Mouse (Mus musculus) forebrain, postnatal 0 days (tissue): ENCODE data around the gene Olfr616. TPM values are rescaled to one million over a fixed set of nuclear protein-coding genes. Genes with fewer than 3 reads are reported as not detected.

Experiments
- ATAC-seq: fragments of 200-750 bp; cut with Nextera tagmentation; 2 replicates; pipeline ENCODE4 v1.8.0; 2017; ENCODE audit warnings: mild to moderate bottlenecking, moderate library complexity
- DNase-seq: peaks from one replicate; pipeline ENCODE4 v3.0.0-alpha.2; 2015
- H3K27ac ChIP-seq: fragments of 300-500 bp; sonication (generic); 2 replicates; pipeline ENCODE4 v1.5.1; 2014; ENCODE audit warnings: low read depth, mild to moderate bottlenecking, antibody characterized with exemption, low read length, moderate library complexity, mixed read lengths
- H3K27me3 ChIP-seq: fragments of 300-500 bp; sonication (generic); 2 replicates; pipeline ENCODE4 v1.6.1; 2014; ENCODE audit warnings: mild to moderate bottlenecking, low read length, mixed read lengths; ENCODE audit not compliant: insufficient read depth
- H3K36me3 ChIP-seq: fragments of 300-500 bp; sonication (generic); 2 replicates; pipeline ENCODE4 v1.6.1; 2014; ENCODE audit warnings: mild to moderate bottlenecking, moderate library complexity; ENCODE audit not compliant: insufficient read depth
- H3K4me1 ChIP-seq: fragments of 300-500 bp; sonication (generic); 2 replicates; pipeline ENCODE4 v1.6.1; 2014; ENCODE audit warnings: antibody characterized with exemption; ENCODE audit not compliant: insufficient read depth
- H3K4me2 ChIP-seq: fragments of 300-500 bp; sonication (generic); 2 replicates; pipeline ENCODE4 v1.6.1; 2014; ENCODE audit warnings: low read depth, mild to moderate bottlenecking, moderate library complexity
- H3K4me3 ChIP-seq: fragments of 300-500 bp; sonication (generic); 2 replicates; pipeline ENCODE4 v1.5.1; 2014; ENCODE audit warnings: low read depth, low read length, mixed read lengths
- H3K9ac ChIP-seq: fragments of 300-500 bp; sonication (generic); 2 replicates; pipeline ENCODE4 v1.6.1; 2014; ENCODE audit warnings: mild to moderate bottlenecking
- H3K9me3 ChIP-seq: fragments of 300-500 bp; sonication (generic); 2 replicates; pipeline ENCODE4 v1.6.1; 2016; ENCODE audit warnings: low read length
- CTCF ChIP-seq: sonication (generic); IDR thresholded peaks from 2 replicates; pipeline ENCODE4 v1.5.1; 2016; ENCODE audit warnings: antibody characterized with exemption, control low read depth, low read depth
- WGBS: fragments of 180-500 bp; shearing (Covaris S2); extraction: QIAGEN DNeasy Blood & Tissue Kit; methylation state at CpG from one replicate; pipeline ENCODE4 v1.1.7; 2014; 5-methylcytosine and 5-hydroxymethylcytosine counted together
- polyA plus RNA-seq: library from polyadenylated mRNA; unstranded; fragments of >200 nt; fragmentation: Nextera tagmentation; extraction: Ambion mirVana; gene quantifications from 2 replicates; pipeline ENCODE4 v1.2.1, GENCODE M21; 2015
- total RNA-seq: library from RNA; depleted of rRNA; stranded (reverse); fragments of >200 nt; gene quantifications from 2 replicates; pipeline ENCODE4 v1.2.3, GENCODE M21; 2014; rRNA removed

The Olfr616 gene
- total RNA-seq (not detected in 2 replicates), polyA plus RNA-seq (not detected in 2 replicates)

- Histone ChIP-seq H3K4me3 (no peak within 1 kb of the TSS), H3K4me2 (no peak within 1 kb of the TSS), H3K4me1 (no peaks in the 10 kb centered on the region), H3K9ac (no peak within 1 kb of the TSS), H3K9me3 (no peaks in the 10 kb centered on the region), H3K36me3 (no peaks in the 10 kb centered on the region), H3K27me3 (no peaks in the 10 kb centered on the region), H3K27ac (no peak within 1 kb of the TSS)
- no peak for TF ChIP-seq CTCF
- 88% methylated on average over 3 of the region's 3 CpGs for WGBS
- DNase-seq (no peak), ATAC-seq (no peak)
These were observed at the start of gene Olfr616 for GRCm38 (mm10) chr7:103569043-103569442. TSS of gene Olfr616 (minus strand) at chr7:103569143.

GRCm38 (mm10) chr7:103612434-103612833, 43.5 kb upstream of the Olfr616 start, which contains the start of gene Olfr620:
TSS of gene Olfr620 (minus strand) at chr7:103612534.
- Histone ChIP-seq H3K9me3 (no peaks in the 10 kb centered on the region), H3K27ac (no peak within 1 kb of the TSS), H3K4me3 (no peak within 1 kb of the TSS), H3K9ac (no peak within 1 kb of the TSS), H3K36me3 (no peaks in the 10 kb centered on the region), H3K4me1 (no peaks in the 10 kb centered on the region), H3K4me2 (no peak within 1 kb of the TSS), H3K27me3 (no peaks in the 10 kb centered on the region)
- 75% methylated on average over 2 of the region's 2 CpGs for WGBS
- ATAC-seq: no peak
- DNase-seq: no peak
- no peak for TF ChIP-seq CTCF

- H3K27ac ChIP-seq: no peak overlapping the region
- no peak for TF ChIP-seq CTCF
- no peaks in the 10 kb centered on the region for H3K4me1 ChIP-seq
- no peaks in the 10 kb centered on the region for H3K9me3 ChIP-seq
- no peak for DNase-seq
- ATAC-seq: no peak
- no peak overlapping the region for H3K9ac ChIP-seq
- WGBS: 91% methylated on average over 2 of the region's 2 CpGs
- no peaks in the 10 kb centered on the region for H3K27me3 ChIP-seq
- no peak overlapping the region for H3K4me3 ChIP-seq
- H3K4me2 ChIP-seq: no peak overlapping the region
- H3K36me3 ChIP-seq: no peaks in the 10 kb centered on the region
These were observed 38.5 kb upstream of the Olfr616 start for GRCm38 (mm10) chr7:103607425-103607824.

- Histone ChIP-seq H3K9me3 (no peaks in the 10 kb centered on the region), H3K27me3 (no peaks in the 10 kb centered on the region), H3K36me3 (no peaks in the 10 kb centered on the region), H3K27ac (no peak within 1 kb of the TSS), H3K4me3 (no peak within 1 kb of the TSS), H3K4me1 (no peaks in the 10 kb centered on the region), H3K9ac (no peak within 1 kb of the TSS), H3K4me2 (no peak within 1 kb of the TSS)
- DNase-seq (no peak), ATAC-seq (no peak)
- no peak for TF ChIP-seq CTCF
These were observed 31.3 kb upstream of the Olfr616 start, which contains the start of gene Olfr619 for GRCm38 (mm10) chr7:103600275-103600674. TSS of gene Olfr619 (plus strand) at chr7:103600575.

DNA sequence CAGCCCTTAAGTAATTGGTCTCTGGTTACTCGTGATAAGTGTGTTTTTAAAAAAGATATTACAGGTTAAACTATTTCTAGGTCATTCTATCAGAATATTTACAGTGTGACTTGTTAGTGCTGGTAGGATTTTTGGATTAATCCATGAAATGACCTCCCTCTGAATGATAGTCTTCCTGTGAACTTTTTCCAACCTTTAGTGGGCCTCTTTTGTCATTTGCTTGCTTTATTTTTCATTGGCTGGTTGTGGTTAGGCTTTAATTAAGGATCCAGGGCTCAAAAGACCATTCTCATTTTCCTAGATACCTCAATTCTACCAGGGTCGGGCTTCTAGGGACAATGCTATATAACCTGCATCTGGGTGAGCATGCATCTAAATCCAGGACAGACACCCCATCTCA, 20.9 kb upstream of the Olfr616 start, which contains the start of gene Olfr618:
Gene Olfr618 (plus strand): TSS at position 301 of the 400 bp plus-strand sequence.
- no peak for TF ChIP-seq CTCF
- ATAC-seq (no peak), DNase-seq (no peak)
- no peaks in the 10 kb centered on the region for H3K4me1 ChIP-seq
- no peak within 1 kb of the TSS for H3K4me2 ChIP-seq
- H3K9me3 ChIP-seq: no peaks in the 10 kb centered on the region
- no peak within 1 kb of the TSS for H3K4me3 ChIP-seq
- no peaks in the 10 kb centered on the region for H3K27me3 ChIP-seq
- H3K36me3 ChIP-seq: no peaks in the 10 kb centered on the region
- no peak within 1 kb of the TSS for H3K9ac ChIP-seq
- H3K27ac ChIP-seq: no peak within 1 kb of the TSS
- 48% methylated on average over 2 of the region's 2 CpGs for WGBS

- no peaks in the 10 kb centered on the region for H3K36me3 ChIP-seq
- H3K9ac ChIP-seq: no peak within 1 kb of the TSS
- H3K4me1 ChIP-seq: no peaks in the 10 kb centered on the region
- H3K4me3 ChIP-seq: no peak within 1 kb of the TSS
- H3K27ac ChIP-seq: no peak within 1 kb of the TSS
- DNase-seq (no peak), ATAC-seq (no peak)
- no peaks in the 10 kb centered on the region for H3K9me3 ChIP-seq
- no peaks in the 10 kb centered on the region for H3K27me3 ChIP-seq
- no peak for TF ChIP-seq CTCF
- 82% methylated on average over 1 of the region's 1 CpGs for WGBS
- no peak within 1 kb of the TSS for H3K4me2 ChIP-seq
These were observed 3.8 kb upstream of the Olfr616 start, which contains the start of gene Olfr617 for GRCm38 (mm10) chr7:103572761-103573160. TSS of gene Olfr617 (plus strand) at chr7:103573061.

- DNase-seq: no peak
- Histone ChIP-seq H3K27me3 (no peaks in the 10 kb centered on the region), H3K36me3 (no peaks in the 10 kb centered on the region), H3K27ac (no peak within 1 kb of the TSS), H3K9ac (no peak within 1 kb of the TSS), H3K4me3 (no peak within 1 kb of the TSS), H3K4me2 (no peak within 1 kb of the TSS), H3K4me1 (no peaks in the 10 kb centered on the region), H3K9me3 (no peaks in the 10 kb centered on the region)
- TF ChIP-seq CTCF: no peak
- WGBS: 81% methylated on average over 2 of the region's 2 CpGs
- no peak for ATAC-seq
These were observed 13.2 kb downstream of the Olfr616 start, which contains the start of gene Olfr615 for GRCm38 (mm10) chr7:103555779-103556178. TSS of gene Olfr615 (plus strand) at chr7:103556079.
